In genomic region chr16:48992437-48993230, GRCm38 (mm10) we compare ENCODE assay signal across 8 mouse cellular contexts. TPM values are rescaled to one million over a fixed set of nuclear protein-coding genes. Genes with fewer than 3 reads are reported as not detected.
DNase-seq lines count a peak whose midpoint lies in the region; ATAC-seq lines count a peak whose summit lies in the region.

No protein-coding gene starts in this region.

- peak overlapping the region; percentile 97 for H3K4me3 ChIP-seq in hindbrain, embryonic 15.5 days
- H3K4me3 ChIP-seq in midbrain, embryonic 15.5 days: peak overlapping the region; percentile 83

- peak overlapping the region; percentile 98 for H3K9ac ChIP-seq in hindbrain, embryonic 15.5 days
- peak overlapping the region; percentile 93 for H3K9ac ChIP-seq in midbrain, embryonic 15.5 days

- no peaks in the 10 kb centered on the region for H3K36me3 ChIP-seq in hindbrain, embryonic 15.5 days
- H3K36me3 ChIP-seq in midbrain, embryonic 15.5 days (replicated peaks): no peaks in the 10 kb centered on the region

- 27% methylated on average over 10 of the region's 10 CpGs for WGBS in hindbrain, embryonic 15.5 days
- 25% methylated on average over 10 of the region's 10 CpGs for WGBS in midbrain, embryonic 15.5 days

- H3K9me3 ChIP-seq in hindbrain, embryonic 15.5 days: no peaks in the 10 kb centered on the region
- H3K9me3 ChIP-seq in midbrain, embryonic 15.5 days: no peaks in the 10 kb centered on the region

- intact Hi-C loops in gastrocnemius, postnatal 36 days (cut with DNase I): no loop called here

- no peaks in the 10 kb centered on the region for H3K27me3 ChIP-seq in hindbrain, embryonic 15.5 days
- no peaks in the 10 kb centered on the region for H3K27me3 ChIP-seq in midbrain, embryonic 15.5 days (replicated peaks)

- H3K4me2 ChIP-seq in hindbrain, embryonic 15.5 days: peak overlapping the region; percentile 58
- peak overlapping the region; percentile 96 for H3K4me2 ChIP-seq in midbrain, embryonic 15.5 days

- no peak for DNase-seq in frontal cortex, postnatal 25 days (ENCODE audit: low spot score in 2 of 2)
- peak; percentile 59 for DNase-seq in A20 (ENCODE audit: low read depth, low spot score)
- DNase-seq in embryo, embryonic 10.5 days (ENCODE audit: low spot score): peak; percentile 24
- DNase-seq in gastrocnemius, postnatal 10 days: no peak
- DNase-seq in gastrocnemius, postnatal 36 days: no peak

- peak; percentile 26; the same call in 1 of the 2 replicates for ATAC-seq in frontal cortex, adult (ENCODE audit: low TSS enrichment)
- ATAC-seq in hindbrain, embryonic 15.5 days (ENCODE audit: low FRiP score, low read depth): no peak
- ATAC-seq in midbrain, embryonic 15.5 days (replicated peaks): no peak

- 0 out of 2 replicates have a peak overlapping the region, but pooled peaks have one; percentile 7 for H3K27ac ChIP-seq in hindbrain, embryonic 15.5 days (replicated peaks)
- H3K27ac ChIP-seq in midbrain, embryonic 15.5 days: 0 out of 2 replicates have a peak overlapping the region, but pooled peaks have one; percentile 94

- peaks cover 14% of the 10 kb centered on the region for H3K4me1 ChIP-seq in hindbrain, embryonic 15.5 days (replicated peaks)
- peaks cover 17% of the 10 kb centered on the region for H3K4me1 ChIP-seq in midbrain, embryonic 15.5 days

RNA-seq across cellular contexts. Expression of gene Dzip3, which starts 1.3 kb away (rescaled TPM):
- polyA plus RNA-seq in hindbrain, embryonic 15.5 days (2015; fragmentation: Nextera tagmentation; extraction: Ambion mirVana): 53.4 and 55.8 TPM in 2 replicates
- 52.9 and 57.5 TPM in 2 replicates for polyA plus RNA-seq in midbrain, embryonic 15.5 days (2015; fragmentation: Nextera tagmentation; extraction: Ambion mirVana)
- total RNA-seq in gastrocnemius, postnatal 10 days (2021): 1 to 10 TPM; 7.2 to 8.5 TPM
- 1 to 10 TPM; 4.0 to 4.3 TPM for total RNA-seq in gastrocnemius, postnatal 36 days (2021)

RNA-seq across cellular contexts. Expression of gene Cip2a, which starts 1.4 kb away (rescaled TPM):
- polyA plus RNA-seq in hindbrain, embryonic 15.5 days (2015; fragmentation: Nextera tagmentation; extraction: Ambion mirVana): 7.3 and 8.9 TPM in 2 replicates
- polyA plus RNA-seq in midbrain, embryonic 15.5 days (2015; fragmentation: Nextera tagmentation; extraction: Ambion mirVana): 6.0 and 6.5 TPM in 2 replicates
- 1 to 10 TPM; 3.5 to 6.9 TPM for total RNA-seq in gastrocnemius, postnatal 10 days (2021)
- under 1 TPM; 0.57 to 0.69 TPM for total RNA-seq in gastrocnemius, postnatal 36 days (2021)

Comparison
In these comparisons a context has a peak if more than half of its experiments do, and no peak if none do; other contexts are left out.
1. DNase-seq: peak in A20 (single experiment) and embryo, embryonic 10.5 days (single experiment); none in frontal cortex, postnatal 25 days (0 of 2), gastrocnemius, postnatal 10 days (single experiment) and gastrocnemius, postnatal 36 days (0 of 2).